Mouse (Mus musculus) ES-E14 (cell line): ENCODE results near the gene Sf3a2.

Experiments
- CHD2 ChIP-seq: IDR thresholded peaks from 2 replicates; pipeline ENCODE4 v1.6.1; 2014; ENCODE audit warnings: mild to moderate bottlenecking, low read depth, low read length, inconsistent platforms
- MAFK ChIP-seq: IDR thresholded peaks from 2 replicates; pipeline ENCODE4 v1.6.1; 2014; ENCODE audit warnings: mild to moderate bottlenecking, low read depth, low read length, inconsistent platforms; ENCODE audit not compliant: insufficient read depth
- ZC3H11A ChIP-seq: IDR thresholded peaks from 2 replicates; pipeline ENCODE4 v1.6.1; 2012; ENCODE audit warnings: low read depth, mild to moderate bottlenecking, inconsistent platforms, low read length, borderline replicate concordance
- ZNF384 ChIP-seq: IDR thresholded peaks from 2 replicates; pipeline ENCODE4 v1.6.1; 2012; ENCODE audit warnings: low read depth, low read length, inconsistent platforms

DNA sequence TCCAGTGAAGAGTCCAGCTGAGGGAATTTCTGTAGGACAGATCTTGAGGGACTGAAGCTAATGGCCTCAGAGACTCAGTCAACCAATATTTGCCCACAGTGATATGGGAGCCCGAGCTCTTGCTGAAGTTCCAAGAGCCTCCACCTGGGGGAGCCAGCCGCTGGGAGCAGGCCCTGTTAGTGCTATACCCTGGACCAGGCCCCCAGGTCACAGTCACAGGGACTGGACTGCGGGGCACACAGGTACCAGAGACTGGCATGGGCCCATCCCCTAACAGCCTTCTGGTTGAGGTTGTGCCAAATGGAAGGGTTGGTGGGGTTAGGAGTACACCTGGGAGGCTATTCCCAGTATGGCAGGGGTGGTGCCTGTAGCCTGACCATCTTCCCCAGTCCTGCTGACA lies 7.9 kb downstream of the Sf3a2 start:
- TF ChIP-seq CHD2 (no peak), ZC3H11A (no peak), ZNF384 (no peak), MAFK (no peak)
